Mouse (Mus musculus): ENCODE results near the gene Nkx3-2. TPM values are rescaled to one million over a fixed set of nuclear protein-coding genes. Genes with fewer than 3 reads are reported as not detected.
A peak's percentile ranks its signal among the peaks of the same experiment; 100 is the strongest.

Nkx3-2 gene
- polyA plus RNA-seq, 1 experiment from 2014 or later, result 0.36 TPM

DNA sequence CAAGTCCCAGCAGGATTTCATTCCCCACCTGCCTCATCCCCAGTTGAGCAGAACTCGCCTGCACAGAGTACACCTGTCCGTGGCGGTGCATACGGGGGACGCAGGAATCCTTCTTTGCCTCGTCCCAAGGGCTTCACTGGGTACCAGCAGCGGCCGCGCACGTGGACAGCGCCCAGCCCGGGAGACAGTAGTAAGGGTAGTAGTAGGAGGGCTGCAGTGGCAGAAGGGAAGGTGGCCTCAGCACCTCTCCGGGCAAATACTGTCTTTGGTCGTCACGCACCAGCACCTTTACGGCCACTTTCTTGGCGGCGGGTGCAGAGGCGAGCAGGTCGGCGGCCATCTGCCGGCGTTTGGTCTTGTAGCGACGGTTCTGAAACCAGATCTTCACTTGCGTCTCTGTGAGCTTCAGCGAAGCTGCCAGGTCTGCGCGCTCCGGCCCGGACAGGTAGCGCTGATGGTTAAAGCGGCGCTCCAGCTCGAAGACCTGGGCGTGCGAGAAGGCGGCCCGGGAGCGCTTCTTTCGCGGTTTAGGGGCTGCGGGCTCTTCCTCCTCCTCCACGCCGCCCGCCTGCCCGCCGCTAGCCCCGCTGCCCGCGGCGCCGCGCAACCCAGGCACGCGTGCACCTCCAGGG is 2.7 kb downstream of the Nkx3-2 start:
- Histone ChIP-seq H3K4me2 (replicated peaks) (peak overlapping the region; percentile 35), H3K4me1 (peaks cover 27% of the 10 kb centered on the region), H3K9ac (no peak overlapping the region), H3K4me3 (replicated peaks) (0 out of 2 replicates have a peak overlapping the region, but pooled peaks have one; percentile 10), H3K9me3 (replicated peaks) (no peaks in the 10 kb centered on the region), H3K36me3 (no peaks in the 10 kb centered on the region), H3K27ac (replicated peaks) (no peak overlapping the region), H3K27me3 (peaks cover 91% of the 10 kb centered on the region)
- WGBS, result 1% methylated on average over 56 of the region's 56 CpGs
- ATAC-seq (ENCODE audit: insufficient number of reproducible peaks, low FRiP score, low TSS enrichment, low read depth), result 0 out of 2 replicates have a peak, but pooled peaks have one; percentile 41

- Histone ChIP-seq H3K4me3 (replicated peaks) (no peak overlapping the region), H3K36me3 (no peaks in the 10 kb centered on the region), H3K9me3 (replicated peaks) (no peaks in the 10 kb centered on the region), H3K4me2 (replicated peaks) (no peak overlapping the region), H3K9ac (no peak overlapping the region), H3K27ac (replicated peaks) (no peak overlapping the region), H3K27me3 (peaks cover 91% of the 10 kb centered on the region), H3K4me1 (peaks cover 27% of the 10 kb centered on the region)
- 4% methylated on average over 22 of the region's 22 CpGs for WGBS
- ATAC-seq (ENCODE audit: insufficient number of reproducible peaks, low FRiP score, low TSS enrichment, low read depth), result 0 out of 2 replicates have a peak, but pooled peaks have one; percentile 6
Measured at GRCm38 (mm10) chr5:41760831-41761508, 3.3 kb downstream of the Nkx3-2 start.

DNA sequence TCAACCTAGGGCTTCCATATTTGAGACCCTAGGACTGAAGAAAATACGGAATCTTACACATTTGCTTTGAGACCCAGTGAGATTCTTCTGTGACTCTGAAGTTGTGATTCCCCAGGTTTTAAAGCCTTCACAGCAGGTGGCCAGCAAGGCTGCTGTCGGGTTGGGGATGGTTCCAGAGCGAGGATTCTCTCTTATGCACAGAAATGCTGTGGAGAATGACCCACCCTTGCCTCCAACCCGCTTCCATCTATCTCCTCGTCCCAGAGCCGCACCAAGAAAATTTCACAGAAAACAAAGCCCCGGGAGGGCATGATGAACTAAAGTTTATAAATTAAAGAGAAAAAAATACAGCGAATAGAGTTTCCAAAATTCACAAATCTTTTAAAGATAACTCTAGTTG is 4.2 kb downstream of the Nkx3-2 start:
- H3K9ac ChIP-seq, result no peak overlapping the region
- H3K4me1 ChIP-seq, result peaks cover 27% of the 10 kb centered on the region
- no peak overlapping the region for H3K4me3 ChIP-seq (replicated peaks)
- H3K4me2 ChIP-seq (replicated peaks), result no peak overlapping the region
- no peak overlapping the region for H3K27ac ChIP-seq (replicated peaks)
- peaks cover 94% of the 10 kb centered on the region for H3K27me3 ChIP-seq
- H3K9me3 ChIP-seq (replicated peaks), result no peaks in the 10 kb centered on the region
- no peaks in the 10 kb centered on the region for H3K36me3 ChIP-seq
- no peak for ATAC-seq (ENCODE audit: insufficient number of reproducible peaks, low FRiP score, low TSS enrichment, low read depth)
- 2% methylated on average over 8 of the region's 8 CpGs for WGBS

DNA sequence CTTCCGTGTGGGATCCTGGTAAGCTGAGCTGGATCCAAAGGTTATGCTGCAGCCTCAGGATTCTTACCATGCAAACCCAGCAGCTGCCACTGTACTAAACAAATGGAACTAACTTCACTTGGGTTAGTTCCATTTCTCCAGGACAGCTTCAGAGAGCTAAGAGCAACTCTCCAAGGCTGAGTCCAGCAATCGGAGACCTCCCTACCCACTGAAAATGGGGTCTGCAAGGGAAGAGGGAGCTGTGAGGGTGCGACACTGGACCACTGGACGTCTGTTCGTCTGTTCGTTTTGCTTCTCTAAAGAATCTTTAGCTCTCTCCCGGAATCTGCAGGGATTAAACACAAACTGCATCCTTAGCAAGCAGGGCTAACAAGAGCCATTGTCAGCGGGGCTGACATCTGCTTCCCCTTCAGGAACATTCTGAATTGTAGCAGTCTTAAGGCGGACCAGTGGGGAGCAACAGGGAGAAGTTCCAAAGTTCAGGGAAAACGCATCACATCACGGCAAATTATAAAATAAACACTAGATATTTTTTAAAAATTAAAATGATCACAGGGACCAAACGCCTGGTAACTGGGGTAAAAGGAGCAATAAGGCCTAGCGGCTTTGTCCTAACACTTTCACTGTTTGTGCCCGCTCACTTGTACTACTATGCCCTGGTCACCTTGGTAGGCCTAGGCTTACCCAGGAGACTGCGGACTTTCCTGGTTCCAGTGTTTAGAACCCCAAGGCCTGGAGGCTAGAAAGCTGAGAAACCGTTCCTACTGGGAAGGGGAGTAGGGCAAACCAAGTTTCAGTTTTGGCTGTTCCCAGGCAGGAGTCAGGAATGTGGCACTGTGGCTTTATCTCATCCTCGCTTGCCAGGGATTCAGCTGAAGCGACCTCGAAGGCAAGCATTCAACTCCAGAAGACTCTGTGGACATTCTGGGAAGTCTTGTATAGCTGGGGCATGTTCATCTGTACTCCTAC is 5.3 kb downstream of the Nkx3-2 start:
- no peak overlapping the region for H3K27ac ChIP-seq (replicated peaks)
- H3K27me3 ChIP-seq, result peaks cover 97% of the 10 kb centered on the region
- H3K9ac ChIP-seq, result no peak overlapping the region
- no peaks in the 10 kb centered on the region for H3K9me3 ChIP-seq (replicated peaks)
- peaks cover 23% of the 10 kb centered on the region for H3K4me1 ChIP-seq
- H3K36me3 ChIP-seq, result no peaks in the 10 kb centered on the region
- WGBS, result 7% methylated on average over 19 of the region's 19 CpGs
- H3K4me3 ChIP-seq (replicated peaks), result no peak overlapping the region
- ATAC-seq (ENCODE audit: insufficient number of reproducible peaks, low FRiP score, low TSS enrichment, low read depth), result no peak
- no peak overlapping the region for H3K4me2 ChIP-seq (replicated peaks)

- Histone ChIP-seq H3K9ac (no peak overlapping the region), H3K4me2 (replicated peaks) (no peak overlapping the region), H3K36me3 (no peaks in the 10 kb centered on the region), H3K9me3 (replicated peaks) (no peaks in the 10 kb centered on the region), H3K4me3 (replicated peaks) (no peak overlapping the region), H3K4me1 (peaks cover 12% of the 10 kb centered on the region), H3K27ac (replicated peaks) (no peak overlapping the region), H3K27me3 (peaks cover 96% of the 10 kb centered on the region)
- WGBS, result 7% methylated on average over 5 of the region's 5 CpGs
- no peak for ATAC-seq (ENCODE audit: insufficient number of reproducible peaks, low FRiP score, low TSS enrichment, low read depth)
Measured at GRCm38 (mm10) chr5:41757338-41757737, 7.0 kb downstream of the Nkx3-2 start.

DNA sequence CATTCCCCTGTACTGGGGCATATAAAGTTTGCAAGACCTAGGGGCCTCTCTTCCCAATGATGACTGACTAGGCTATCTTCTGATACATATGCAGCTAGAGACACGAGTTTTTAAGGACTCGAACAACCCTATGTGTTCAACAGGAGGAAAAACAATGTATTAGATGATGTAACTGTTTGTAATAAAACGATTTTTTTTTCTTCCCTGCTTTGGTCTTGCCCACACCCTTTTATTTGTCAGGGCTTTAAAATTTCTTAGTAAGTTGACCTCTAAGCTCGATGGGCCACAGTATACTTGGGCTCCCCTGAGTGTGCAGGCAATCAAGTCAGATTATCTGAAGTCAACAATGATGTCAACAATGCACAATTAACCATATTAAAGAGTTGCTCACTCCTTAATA is 7.9 kb downstream of the Nkx3-2 start:
- peaks cover 5% of the 10 kb centered on the region; the same call in 1 of the 2 replicates for H3K4me1 ChIP-seq
- 5% methylated on average over 4 of the region's 4 CpGs for WGBS
- no peaks in the 10 kb centered on the region for H3K9me3 ChIP-seq (replicated peaks)
- no peaks in the 10 kb centered on the region for H3K36me3 ChIP-seq
- no peak overlapping the region for H3K4me3 ChIP-seq (replicated peaks)
- H3K9ac ChIP-seq, result no peak overlapping the region
- no peak overlapping the region for H3K4me2 ChIP-seq (replicated peaks)
- peaks cover 96% of the 10 kb centered on the region for H3K27me3 ChIP-seq
- no peak for ATAC-seq (ENCODE audit: insufficient number of reproducible peaks, low FRiP score, low TSS enrichment, low read depth)
- no peak overlapping the region for H3K27ac ChIP-seq (replicated peaks)

DNA sequence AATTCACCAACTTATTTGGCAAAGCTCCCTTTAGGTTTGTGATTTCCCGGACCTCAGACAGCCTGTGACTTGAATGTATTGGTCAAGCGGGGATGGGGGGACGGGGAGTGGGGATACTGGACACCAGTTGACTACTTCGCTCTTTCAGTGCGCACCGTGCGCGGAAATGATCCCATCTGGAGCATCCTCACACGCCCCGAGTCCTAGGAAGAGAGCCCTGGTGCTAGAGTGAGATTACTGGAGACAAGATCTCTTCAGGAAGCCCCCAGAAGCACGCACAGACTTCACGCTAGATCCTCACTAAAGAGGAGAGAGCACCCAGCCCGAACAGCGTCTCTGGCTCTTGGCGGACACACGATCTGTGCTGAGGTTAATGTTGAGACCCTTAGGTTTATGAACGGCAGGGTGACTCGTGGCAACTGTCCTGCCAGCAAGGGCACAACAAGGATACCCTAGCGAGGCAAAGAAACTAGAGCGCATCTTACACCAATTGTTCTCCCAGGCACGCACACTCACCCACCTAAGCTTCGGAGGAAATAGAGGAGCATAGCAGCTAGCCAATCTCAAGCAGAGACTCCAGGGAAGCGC is 8.8 kb downstream of the Nkx3-2 start:
- no peaks in the 10 kb centered on the region for H3K36me3 ChIP-seq
- peaks cover 98% of the 10 kb centered on the region for H3K27me3 ChIP-seq
- H3K9me3 ChIP-seq (replicated peaks), result no peaks in the 10 kb centered on the region
- no peak for ATAC-seq (ENCODE audit: insufficient number of reproducible peaks, low FRiP score, low TSS enrichment, low read depth)
- H3K4me2 ChIP-seq (replicated peaks), result no peak overlapping the region
- WGBS, result 2% methylated on average over 23 of the region's 23 CpGs
- H3K9ac ChIP-seq, result no peak overlapping the region
- H3K27ac ChIP-seq (replicated peaks), result no peak overlapping the region
- H3K4me3 ChIP-seq (replicated peaks), result no peak overlapping the region
- 0 out of 2 replicates have a peak, but pooled peaks cover 4% of the 10 kb centered on the region for H3K4me1 ChIP-seq

GRCm38 (mm10) chr5:41754836-41755235 is 9.5 kb downstream of the Nkx3-2 start:
- no peak overlapping the region for H3K27ac ChIP-seq (replicated peaks)
- ATAC-seq (ENCODE audit: insufficient number of reproducible peaks, low FRiP score, low TSS enrichment, low read depth), result no peak
- H3K9ac ChIP-seq, result no peak overlapping the region
- H3K4me1 ChIP-seq, result 0 out of 2 replicates have a peak, but pooled peaks cover 4% of the 10 kb centered on the region
- no peaks in the 10 kb centered on the region for H3K36me3 ChIP-seq
- H3K4me2 ChIP-seq (replicated peaks), result no peak overlapping the region
- H3K4me3 ChIP-seq (replicated peaks), result no peak overlapping the region
- no peaks in the 10 kb centered on the region for H3K9me3 ChIP-seq (replicated peaks)
- peaks cover 98% of the 10 kb centered on the region for H3K27me3 ChIP-seq
- under 1% methylated on average over 16 of the region's 16 CpGs for WGBS

GRCm38 (mm10) chr5:41754226-41754775 is 10.0 kb downstream of the Nkx3-2 start:
- H3K4me2 ChIP-seq (replicated peaks), result no peak overlapping the region
- no peak for ATAC-seq (ENCODE audit: insufficient number of reproducible peaks, low FRiP score, low TSS enrichment, low read depth)
- no peaks in the 10 kb centered on the region for H3K36me3 ChIP-seq
- H3K9ac ChIP-seq, result no peak overlapping the region
- no peaks in the 10 kb centered on the region for H3K9me3 ChIP-seq (replicated peaks)
- WGBS, result 1% methylated on average over 17 of the region's 17 CpGs
- H3K27me3 ChIP-seq, result peaks cover 99% of the 10 kb centered on the region
- H3K27ac ChIP-seq (replicated peaks), result no peak overlapping the region
- H3K4me1 ChIP-seq, result 0 out of 2 replicates have a peak, but pooled peaks cover 4% of the 10 kb centered on the region
- H3K4me3 ChIP-seq (replicated peaks), result no peak overlapping the region

GRCm38 (mm10) chr5:41752721-41753120 is 11.6 kb downstream of the Nkx3-2 start:
- 24% methylated on average over 4 of the region's 4 CpGs for WGBS
- Histone ChIP-seq H3K27ac (replicated peaks) (no peak overlapping the region), H3K27me3 (peaks cover 99% of the 10 kb centered on the region), H3K4me2 (replicated peaks) (no peak overlapping the region), H3K4me3 (replicated peaks) (no peak overlapping the region), H3K4me1 (0 out of 2 replicates have a peak, but pooled peaks cover 4% of the 10 kb centered on the region), H3K36me3 (no peaks in the 10 kb centered on the region), H3K9me3 (replicated peaks) (no peaks in the 10 kb centered on the region), H3K9ac (no peak overlapping the region)
- no peak for ATAC-seq (ENCODE audit: insufficient number of reproducible peaks, low FRiP score, low TSS enrichment, low read depth)

All from embryonic facial prominence, embryonic 15.5 days (tissue).